Mouse (Mus musculus) ES-Bruce4 (cell line): ENCODE measurements around the gene Rps7.

Source experiments
- CTCF ChIP-seq: IDR thresholded peaks from one replicate; pipeline ENCODE4 v1.8.1; 2011; ENCODE audit warnings: low read depth, low read length
- EP300 ChIP-seq: IDR thresholded peaks from 2 replicates; pipeline ENCODE4 v1.6.1; 2011; ENCODE audit warnings: low read depth, low read length; ENCODE audit not compliant: insufficient read depth
- POLR2A ChIP-seq: IDR thresholded peaks from one replicate; pipeline ENCODE4 v1.8.1; 2011; ENCODE audit warnings: low read length; ENCODE audit not compliant: insufficient read depth

GRCm38 (mm10) chr12:28638778-28639177 is 3.0 kb upstream of the Rps7 start:
- TF ChIP-seq EP300 (no peak), CTCF (peak; percentile 4), POLR2A (no peak)
